Mouse (Mus musculus): Measurements from ENCODE around the gene Padi3. TPM values are rescaled to one million over a fixed set of nuclear protein-coding genes. Genes with fewer than 3 reads are reported as not detected.

The Padi3 gene
- polyA plus RNA-seq, 1 experiment from 2014 or later, result 0.51 TPM

Other genes starting within 250 kb of the Padi3 start
- 12.1 and 14.3 TPM in 2 replicates for gene Arhgef10l, start 144.6 kb downstream of the Padi3 start, polyA plus RNA-seq (2015; fragmentation: Nextera tagmentation; extraction: Ambion mirVana)
- gene Rcc2, start 110.1 kb downstream of the Padi3 start, polyA plus RNA-seq (2015; fragmentation: Nextera tagmentation; extraction: Ambion mirVana), result 12.6 and 13.7 TPM in 2 replicates
- 0.07 TPM in 2 replicates for gene Padi6, start 68.0 kb downstream of the Padi3 start, polyA plus RNA-seq (2015; fragmentation: Nextera tagmentation; extraction: Ambion mirVana)
- 4.4 and 5.9 TPM in 2 replicates for gene Padi4, start 36.4 kb downstream of the Padi3 start, polyA plus RNA-seq (2015; fragmentation: Nextera tagmentation; extraction: Ambion mirVana)
- 0.28 and 0.43 TPM in 2 replicates for gene Padi1, start 35.1 kb upstream of the Padi3 start, polyA plus RNA-seq (2015; fragmentation: Nextera tagmentation; extraction: Ambion mirVana)
- 3.0 and 3.5 TPM in 2 replicates for gene Padi2, start 95.7 kb upstream of the Padi3 start, polyA plus RNA-seq (2015; fragmentation: Nextera tagmentation; extraction: Ambion mirVana)
- gene Sdhb, start 150.6 kb upstream of the Padi3 start, polyA plus RNA-seq (2015; fragmentation: Nextera tagmentation; extraction: Ambion mirVana), result 671 and 689 TPM in 2 replicates
- gene Atp13a2, start 176.2 kb upstream of the Padi3 start, polyA plus RNA-seq (2015; fragmentation: Nextera tagmentation; extraction: Ambion mirVana), result 29.3 and 31.5 TPM in 2 replicates
- 312 and 334 TPM in 2 replicates for gene Mfap2, start 199.8 kb upstream of the Padi3 start, polyA plus RNA-seq (2015; fragmentation: Nextera tagmentation; extraction: Ambion mirVana)
- gene Crocc, start 249.9 kb upstream of the Padi3 start, polyA plus RNA-seq (2015; fragmentation: Nextera tagmentation; extraction: Ambion mirVana), result 2.2 and 3.5 TPM in 2 replicates